Mouse (Mus musculus): Measurements from ENCODE around the gene Slc34a3.
"Not testable (repeated sequence)": the region's sequence is repeated elsewhere in the genome, so short reads cannot be mapped to it uniquely, and the experiment has no call there.

Gene Slc34a3

GRCm38 (mm10) chr2:25234050-25234449 lies at the start of gene Slc34a3:
Gene Slc34a3, minus strand, starts transcription at chr2:25234364.
- no peak for DNase-seq (ENCODE audit: low spot score in 2 of 2)

DNA sequence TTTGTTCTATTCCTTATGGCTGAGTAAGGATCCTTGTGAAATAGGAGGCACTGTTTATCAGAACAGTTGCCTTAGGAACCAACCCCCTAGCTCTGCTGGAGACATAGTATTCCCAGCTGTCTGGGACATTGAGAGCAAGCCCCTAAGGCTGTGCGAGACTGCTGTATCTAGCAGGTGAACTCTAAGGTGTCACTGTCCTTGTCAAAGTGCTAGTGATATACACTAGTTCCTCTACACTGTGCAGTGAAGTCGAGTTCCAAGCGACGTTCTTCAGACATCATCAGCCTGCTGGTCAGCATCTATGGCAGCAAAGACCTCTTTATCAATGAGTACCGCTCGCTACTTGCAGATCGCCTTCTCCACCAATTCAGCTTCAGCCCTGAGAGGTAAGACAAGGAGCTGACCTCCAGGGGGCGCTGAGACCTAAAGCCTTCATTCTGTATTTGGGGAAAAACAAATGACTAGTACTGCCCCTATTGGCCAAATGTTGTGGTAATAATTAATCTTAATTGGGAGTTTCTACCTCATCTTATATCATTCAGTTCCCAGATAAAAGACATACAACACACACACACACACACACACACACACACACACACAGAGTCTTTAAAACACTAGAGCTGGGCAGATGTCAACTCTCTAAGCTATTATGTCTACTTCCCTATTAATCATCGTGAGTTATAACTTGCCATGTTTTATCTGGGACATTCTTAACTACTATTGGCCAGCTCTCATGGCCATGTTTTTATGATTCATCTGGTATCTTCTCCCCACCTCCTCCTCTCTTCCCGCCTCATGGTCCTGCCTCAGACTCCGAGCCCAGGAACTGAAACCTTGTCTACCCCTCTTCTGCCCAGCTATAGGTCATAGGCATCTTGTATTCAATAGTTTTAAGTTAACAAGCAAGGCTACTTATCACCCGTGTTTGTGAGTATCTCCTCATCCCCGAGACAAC lies 45.0 kb upstream of the Slc34a3 start:
- DNase-seq (ENCODE audit: low spot score in 2 of 2): peak; percentile 68 to 83

DNA sequence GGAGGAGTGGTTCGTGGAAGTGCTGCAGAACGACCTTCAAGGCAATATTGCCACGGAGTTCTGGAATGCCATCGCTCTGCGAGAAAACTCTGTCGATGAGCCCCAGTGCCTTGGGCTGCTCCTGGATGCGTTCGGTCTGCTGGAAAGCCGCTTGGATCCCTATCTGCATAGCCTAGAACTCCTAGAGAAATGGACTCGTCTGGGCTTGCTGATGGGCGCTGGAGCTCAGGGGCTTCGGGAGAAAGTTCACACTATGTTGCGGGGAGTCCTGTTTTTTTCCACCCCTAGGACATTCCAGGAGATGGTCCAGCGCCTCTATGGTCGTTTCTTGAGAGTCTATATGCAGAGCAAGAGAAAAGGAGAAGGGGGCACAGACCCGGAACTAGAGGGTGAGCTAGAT lies 38.8 kb upstream of the Slc34a3 start:
- DNase-seq (ENCODE audit: low spot score in 2 of 2): no peak

DNA sequence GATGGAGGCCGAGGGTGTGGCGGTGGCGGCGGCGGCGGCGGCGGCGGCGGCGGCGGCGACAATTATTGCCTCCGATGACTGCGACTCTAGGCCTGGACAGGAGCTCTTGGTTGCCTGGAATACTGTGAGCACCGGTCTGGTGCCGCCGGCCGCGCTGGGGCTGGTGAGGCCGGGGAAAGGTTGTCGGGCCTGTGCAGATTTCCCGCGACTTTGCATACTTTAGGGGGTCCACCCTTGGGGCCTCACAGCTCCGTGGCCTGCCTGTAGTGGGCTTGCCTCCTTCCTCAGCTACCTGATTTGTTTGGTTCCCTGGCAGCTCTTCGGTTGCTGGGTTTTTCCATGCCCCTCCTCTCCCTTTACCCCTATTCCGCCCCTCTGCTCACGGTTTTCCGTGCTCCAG lies 38.4 kb upstream of the Slc34a3 start:
- no peak for DNase-seq (ENCODE audit: low spot score in 2 of 2)

DNA sequence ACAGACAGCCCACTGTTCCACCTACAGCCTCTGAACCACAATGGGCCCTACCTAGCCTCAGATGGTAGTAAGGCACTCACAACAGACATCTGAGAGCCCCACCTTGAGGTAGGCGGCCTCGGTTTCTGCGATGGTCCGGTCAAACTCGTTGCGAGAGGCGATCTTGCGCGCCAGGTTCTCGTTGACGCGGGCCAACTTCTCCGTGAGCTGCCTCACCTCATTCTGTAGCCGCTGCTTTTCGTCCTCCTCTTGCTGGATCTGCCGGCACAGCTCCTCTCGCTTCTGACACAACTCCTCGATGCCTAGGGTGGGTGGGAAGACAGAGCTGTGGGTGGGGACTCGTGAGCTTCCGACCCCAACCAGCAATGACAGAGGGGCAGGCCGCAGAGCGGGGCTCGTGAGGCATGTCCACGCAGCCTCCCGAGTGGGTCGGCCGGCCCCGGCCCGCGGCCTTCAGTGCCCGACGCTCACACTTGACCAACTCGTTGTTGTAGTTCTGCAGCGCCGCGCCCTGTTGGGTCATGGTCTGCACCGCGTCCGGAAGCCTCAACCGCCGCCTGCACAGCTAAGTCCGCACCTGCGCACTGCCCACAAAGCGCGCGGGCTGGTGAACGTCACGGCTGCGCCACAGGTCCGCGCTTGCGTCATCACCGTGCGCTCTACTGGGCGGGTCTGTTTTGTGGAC lies 37.8 kb upstream of the Slc34a3 start, which contains the start of the genes Ssna1 and Anapc2:
Gene Ssna1 (minus strand): TSS at position 612 of the 685 bp plus-strand sequence.
Gene Anapc2 (plus strand): TSS at position 652 of the 685 bp plus-strand sequence.
- peak; percentile 95 to 98 for DNase-seq (ENCODE audit: low spot score in 2 of 2)

GRCm38 (mm10) chr2:25267746-25268309 lies 33.7 kb upstream of the Slc34a3 start:
- no peak for DNase-seq (ENCODE audit: low spot score in 2 of 2)

GRCm38 (mm10) chr2:25267241-25267640 lies 33.1 kb upstream of the Slc34a3 start:
- no peak for DNase-seq (ENCODE audit: low spot score in 2 of 2)

DNA sequence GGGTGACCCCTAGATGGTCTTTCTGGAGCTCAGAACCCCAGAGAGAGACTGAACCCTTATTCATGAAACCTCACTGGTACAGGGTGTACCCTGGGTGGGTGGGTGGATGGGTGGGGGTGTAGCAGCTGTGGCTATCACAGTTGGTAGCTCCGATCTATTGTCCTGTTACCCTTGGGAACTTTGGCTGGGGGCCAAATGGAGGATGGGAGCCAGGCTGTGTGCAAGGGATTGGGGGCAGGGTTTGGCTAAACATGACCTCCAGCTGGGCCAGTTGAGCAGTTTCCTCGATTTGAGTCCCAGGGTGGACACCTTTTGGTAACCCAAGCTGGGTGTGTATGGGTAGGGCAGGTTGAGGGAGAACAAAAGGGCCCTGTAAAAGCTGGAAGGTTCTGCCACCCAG lies 32.6 kb upstream of the Slc34a3 start:
- no peak for DNase-seq (ENCODE audit: low spot score in 2 of 2)

GRCm38 (mm10) chr2:25265897-25266656 lies 31.9 kb upstream of the Slc34a3 start:
- DNase-seq (ENCODE audit: low spot score in 2 of 2): peak in 1 of 2 experiments; percentile 57

GRCm38 (mm10) chr2:25264851-25265250 lies 30.7 kb upstream of the Slc34a3 start:
- no peak for DNase-seq (ENCODE audit: low spot score in 2 of 2)

DNA sequence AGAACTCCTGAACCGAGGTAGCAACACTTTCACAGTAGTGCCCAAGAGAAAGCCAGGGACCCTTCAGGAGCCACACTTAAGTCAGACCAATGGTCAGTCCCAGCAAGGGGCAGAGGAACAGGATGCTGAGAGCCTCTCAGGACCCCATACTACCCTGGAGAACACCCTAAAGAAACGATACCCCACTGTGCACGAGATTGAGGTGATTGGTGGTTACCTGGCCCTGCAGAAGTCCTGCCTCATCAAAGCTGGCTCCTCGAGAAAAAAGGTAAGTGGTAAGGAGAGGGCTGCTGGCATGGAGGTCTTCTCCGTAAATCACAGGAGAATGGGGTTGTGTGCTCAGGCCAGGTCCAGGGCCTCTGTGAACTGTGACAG lies 30.1 kb upstream of the Slc34a3 start:
- no peak for DNase-seq (ENCODE audit: low spot score in 2 of 2)

GRCm38 (mm10) chr2:25263623-25264285 lies 29.6 kb upstream of the Slc34a3 start:
- no peak for DNase-seq (ENCODE audit: low spot score in 2 of 2)

GRCm38 (mm10) chr2:25262795-25263622 lies 28.8 kb upstream of the Slc34a3 start:
- DNase-seq (ENCODE audit: low spot score in 2 of 2): no peak

- peak; percentile 86 to 91 for DNase-seq (ENCODE audit: low spot score in 2 of 2)
These were observed 28.2 kb upstream of the Slc34a3 start, which contains the start of gene Tprn for GRCm38 (mm10) chr2:25262291-25262767. Gene Tprn, plus strand, starts transcription at chr2:25262618.

GRCm38 (mm10) chr2:25261870-25262269 lies 27.7 kb upstream of the Slc34a3 start:
- DNase-seq (ENCODE audit: low spot score in 2 of 2): no peak

- DNase-seq (ENCODE audit: low spot score in 2 of 2): no peak
These were observed 24.7 kb upstream of the Slc34a3 start for GRCm38 (mm10) chr2:25258887-25259286.

GRCm38 (mm10) chr2:25257250-25257649 lies 23.1 kb upstream of the Slc34a3 start:
- not testable (repeated sequence) for DNase-seq (ENCODE audit: low spot score in 2 of 2)

GRCm38 (mm10) chr2:25256443-25257109 lies 22.4 kb upstream of the Slc34a3 start:
- DNase-seq (ENCODE audit: low spot score in 2 of 2): not testable (repeated sequence)

- peak; percentile 77 to 86 for DNase-seq (ENCODE audit: low spot score in 2 of 2)
These were observed 21.2 kb upstream of the Slc34a3 start, which contains the start of gene Tmem203 for GRCm38 (mm10) chr2:25255284-25255779. Gene Tmem203, plus strand, starts transcription at chr2:25255439.

Measured in urinary bladder, adult 18-20 months (tissue).